Mouse (Mus musculus): ENCODE data around the gene Zfp866.

- TF ChIP-seq CTCF (IDR thresholded peaks at IDR 0.05; ENCODE audit: borderline replicate concordance, control insufficient read depth, extremely low read depth, insufficient read depth, low read length, poor library complexity) (no peak), POLR2A (IDR thresholded peaks at IDR 0.05; ENCODE audit: control insufficient read depth, extremely low read depth, insufficient read depth, low read length, poor library complexity) (no peak)
These were observed 55.5 kb downstream of the Zfp866 start for GRCm38 (mm10) chr8:69735495-69735894.

All from thymus, adult 2 months (tissue).